Mouse (Mus musculus) midbrain, embryonic 11.5 days (tissue): ENCODE measurements around the gene Emc1. TPM values are rescaled to one million over a fixed set of nuclear protein-coding genes. Genes with fewer than 3 reads are reported as not detected.

Experiments used
- ATAC-seq: fragments of 200-750 bp; cut with Nextera tagmentation; 2 replicates; pipeline ENCODE4 v1.8.0; 2017; ENCODE audit warnings: moderate TSS enrichment, moderate library complexity; ENCODE audit not compliant: low FRiP score
- DNase-seq: peaks from one replicate; pipeline ENCODE4 v3.0.0; 2015; ENCODE audit warnings: low spot score; ENCODE audit errors: missing footprints
- H3K27ac ChIP-seq: fragments of 300-500 bp; sonication (generic); 2 replicates; pipeline ENCODE4 v1.5.1; 2014; ENCODE audit warnings: low read depth, low read length
- H3K27me3 ChIP-seq: fragments of 300-500 bp; sonication (generic); 2 replicates; pipeline ENCODE4 v1.6.1; 2014; ENCODE audit warnings: mild to moderate bottlenecking, low read length, moderate library complexity, mixed read lengths; ENCODE audit not compliant: control insufficient read depth, insufficient read depth
- H3K36me3 ChIP-seq: fragments of 300-500 bp; sonication (generic); 2 replicates; pipeline ENCODE4 v1.6.1; 2014; ENCODE audit warnings: mild to moderate bottlenecking, low read length, moderate library complexity, mixed read lengths; ENCODE audit not compliant: control insufficient read depth, insufficient read depth
- H3K4me1 ChIP-seq: fragments of 300-500 bp; sonication (generic); 2 replicates; pipeline ENCODE4 v1.6.1; 2014; ENCODE audit warnings: low read length; ENCODE audit not compliant: control insufficient read depth, insufficient read depth
- H3K4me2 ChIP-seq: fragments of 300-500 bp; sonication (generic); 2 replicates; pipeline ENCODE4 v1.6.1; 2014; ENCODE audit warnings: mild to moderate bottlenecking, moderate library complexity
- H3K4me3 ChIP-seq: fragments of 300-500 bp; sonication (generic); 2 replicates; pipeline ENCODE4 v1.5.1; 2014; ENCODE audit warnings: low read depth, low read length
- H3K9ac ChIP-seq: fragments of 300-500 bp; sonication (generic); 2 replicates; pipeline ENCODE4 v1.6.1; 2014; ENCODE audit warnings: low read length
- H3K9me3 ChIP-seq: fragments of 300-500 bp; sonication (generic); 2 replicates; pipeline ENCODE4 v1.6.1; 2016; ENCODE audit warnings: low read length; ENCODE audit not compliant: control insufficient read depth
- WGBS: fragments of 180-500 bp; shearing (Covaris S2); extraction: QIAGEN DNeasy Blood & Tissue Kit; methylation state at CpG from one replicate; pipeline ENCODE4 v1.1.7; 2014; 5-methylcytosine and 5-hydroxymethylcytosine counted together
- polyA plus RNA-seq: library from polyadenylated mRNA; unstranded; fragments of >200 nt; fragmentation: Nextera tagmentation; extraction: Ambion mirVana; gene quantifications from 2 replicates; pipeline ENCODE4 v1.2.1, GENCODE M21; 2014

The Emc1 gene
- polyA plus RNA-seq, result 18.1 and 18.8 TPM in 2 replicates

DNA sequence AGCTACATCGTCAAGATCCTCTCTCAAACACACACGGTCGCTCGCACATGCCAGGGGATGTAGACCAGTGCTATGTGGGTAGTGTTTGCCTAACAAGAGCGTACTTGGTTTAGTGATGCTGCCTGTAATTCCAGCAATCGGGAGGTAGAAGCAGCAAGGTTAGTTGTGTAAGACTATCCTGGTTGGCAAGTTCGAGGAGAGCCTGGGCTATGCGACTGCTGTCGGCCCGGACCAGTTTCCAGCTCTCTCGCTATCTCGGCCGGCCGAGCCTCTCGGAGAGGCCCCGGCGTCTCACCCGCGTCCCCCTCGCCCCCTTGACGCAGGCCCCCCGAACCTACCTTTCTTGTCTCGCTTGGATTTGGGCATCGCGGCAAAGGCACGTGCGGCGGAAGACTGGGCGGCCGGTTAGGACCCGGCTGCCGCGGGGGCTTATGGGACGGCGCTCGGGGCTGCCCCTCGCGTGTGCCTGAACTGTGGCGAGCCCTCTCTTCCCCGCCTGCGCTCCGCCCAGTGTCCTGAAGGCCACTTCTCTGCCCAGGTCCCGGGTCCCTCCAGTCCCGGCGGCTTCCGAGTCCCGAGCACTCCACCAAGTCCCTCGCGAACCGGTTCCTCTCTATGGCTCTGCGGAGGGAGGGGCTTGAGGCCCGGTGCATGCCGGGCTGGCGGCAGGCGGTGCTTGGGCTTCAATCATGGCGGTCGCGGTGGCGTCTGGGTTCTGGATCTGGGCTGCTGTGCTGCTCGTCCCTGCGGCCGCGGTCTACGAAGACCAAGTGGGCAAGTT lies at the start of gene Emc1, which contains the start of the genes Mrto4 and Ubr4:
TSS of gene Emc1 (plus strand) at position 657 of the 781 bp plus-strand sequence.
TSS of gene Mrto4 (minus strand) at position 646 of the 781 bp plus-strand sequence.
TSS of gene Ubr4 (plus strand) at position 679 of the 781 bp plus-strand sequence.
- WGBS, result under 1% methylated on average over 64 of the region's 64 CpGs
- Histone ChIP-seq H3K27ac (peak within 1 kb of the TSS; percentile 96), H3K36me3 (peaks cover 16% of the 10 kb centered on the region), H3K9ac (peak within 1 kb of the TSS; percentile 96), H3K9me3 (no peaks in the 10 kb centered on the region), H3K27me3 (no peaks in the 10 kb centered on the region), H3K4me2 (peak within 1 kb of the TSS; percentile 99), H3K4me3 (peak within 1 kb of the TSS; percentile 82), H3K4me1 (peaks cover 17% of the 10 kb centered on the region)
- ATAC-seq (peak; percentile 95), DNase-seq (peak; percentile 98)

DNA sequence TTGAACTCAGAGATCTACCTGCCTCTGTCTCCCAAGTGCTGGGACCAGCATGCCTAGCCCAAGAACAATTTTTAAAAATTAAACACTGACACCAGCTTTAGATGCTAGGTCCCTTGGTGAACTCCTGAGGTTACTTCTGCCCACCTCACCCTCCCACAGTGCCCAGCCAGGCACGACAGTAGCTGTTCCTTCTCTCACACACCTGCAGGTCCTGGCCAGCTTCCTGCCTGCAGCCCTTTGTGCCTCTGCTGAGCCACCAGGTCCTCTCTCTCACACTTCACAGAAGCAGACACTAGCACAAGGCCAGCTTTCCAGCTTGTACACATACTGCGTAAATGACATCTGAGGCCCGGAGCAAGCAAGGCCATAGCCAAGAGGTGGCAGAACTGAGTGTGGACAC lies 46.9 kb upstream of the Emc1 start:
- Histone ChIP-seq H3K9ac (no peak overlapping the region), H3K4me1 (peaks cover 5% of the 10 kb centered on the region; the same call in 1 of the 2 replicates), H3K27ac (no peak overlapping the region), H3K36me3 (no peaks in the 10 kb centered on the region), H3K27me3 (no peaks in the 10 kb centered on the region; the same call in 1 of the 2 replicates), H3K4me3 (no peak overlapping the region), H3K4me2 (no peak overlapping the region), H3K9me3 (no peaks in the 10 kb centered on the region)
- 91% methylated on average over 3 of the region's 3 CpGs for WGBS
- no peak for ATAC-seq
- no peak for DNase-seq

DNA sequence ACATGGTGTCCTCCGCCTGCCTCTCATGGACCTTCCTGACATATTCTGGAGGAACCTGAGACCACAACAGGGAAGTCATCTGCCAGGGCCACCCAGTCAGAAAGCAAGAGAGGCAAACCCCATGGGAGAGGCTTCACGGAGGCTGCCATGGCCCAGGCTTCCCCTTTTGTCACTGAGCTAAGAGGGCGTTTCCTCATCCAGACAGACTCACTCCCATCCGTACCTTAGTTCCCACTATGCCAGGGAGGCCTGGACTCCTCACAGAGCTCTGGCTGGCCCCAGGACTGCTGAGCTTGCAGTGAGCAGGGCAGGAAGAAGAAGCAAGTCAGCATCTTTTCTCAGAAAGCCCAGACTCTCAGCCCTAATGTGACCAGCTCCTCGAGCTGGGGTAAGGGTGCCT lies 44.5 kb upstream of the Emc1 start:
- no peak overlapping the region for H3K27ac ChIP-seq
- no peaks in the 10 kb centered on the region for H3K36me3 ChIP-seq
- ATAC-seq, result no peak
- H3K27me3 ChIP-seq, result no peaks in the 10 kb centered on the region; the same call in 1 of the 2 replicates
- no peak for DNase-seq
- H3K4me2 ChIP-seq, result no peak overlapping the region
- no peaks in the 10 kb centered on the region for H3K9me3 ChIP-seq
- H3K4me1 ChIP-seq, result peaks cover 13% of the 10 kb centered on the region
- 86% methylated on average over 5 of the region's 5 CpGs for WGBS
- H3K4me3 ChIP-seq, result no peak overlapping the region
- no peak overlapping the region for H3K9ac ChIP-seq

- no peaks in the 10 kb centered on the region; the same call in 1 of the 2 replicates for H3K27me3 ChIP-seq
- peak overlapping the region; percentile 69 for H3K4me3 ChIP-seq
- H3K27ac ChIP-seq, result no peak overlapping the region
- peaks cover 4% of the 10 kb centered on the region for H3K36me3 ChIP-seq
- H3K9ac ChIP-seq, result peak overlapping the region; percentile 88
- peaks cover 13% of the 10 kb centered on the region for H3K4me1 ChIP-seq
- peak overlapping the region; percentile 86 for H3K4me2 ChIP-seq
- no peaks in the 10 kb centered on the region for H3K9me3 ChIP-seq
- ATAC-seq, result no peak
- DNase-seq, result no peak
- WGBS, result 23% methylated on average over 6 of the region's 6 CpGs
Observed at GRCm38 (mm10) chr4:139309651-139310050, 42.7 kb upstream of the Emc1 start.

- Histone ChIP-seq H3K27ac (peak within 1 kb of the TSS; percentile 25; the same call in 1 of the 2 replicates), H3K4me1 (peaks cover 13% of the 10 kb centered on the region), H3K36me3 (peaks cover 4% of the 10 kb centered on the region), H3K27me3 (no peaks in the 10 kb centered on the region; the same call in 1 of the 2 replicates), H3K9ac (peak within 1 kb of the TSS; percentile 88), H3K4me2 (peak within 1 kb of the TSS; percentile 86), H3K9me3 (no peaks in the 10 kb centered on the region), H3K4me3 (peak within 1 kb of the TSS; percentile 69)
- DNase-seq, result peak; percentile 100
- WGBS, result under 1% methylated on average over 61 of the region's 63 CpGs
- ATAC-seq, result peak; percentile 92
Observed at GRCm38 (mm10) chr4:139310171-139310898, 42.1 kb upstream of the Emc1 start, which contains the start of the genes Pqlc2 and Akr7a5. TSS of gene Pqlc2 (minus strand) at chr4:139310708. TSS of gene Akr7a5 (plus strand) at chr4:139310744.

GRCm38 (mm10) chr4:139310899-139311701 lies 41.3 kb upstream of the Emc1 start:
- Histone ChIP-seq H3K4me2 (peak overlapping the region; percentile 86), H3K4me1 (peaks cover 13% of the 10 kb centered on the region), H3K36me3 (peaks cover 6% of the 10 kb centered on the region), H3K9ac (peak overlapping the region; percentile 88), H3K27ac (peak overlapping the region; percentile 25; the same call in 1 of the 2 replicates), H3K4me3 (peak overlapping the region; percentile 69), H3K9me3 (no peaks in the 10 kb centered on the region), H3K27me3 (no peaks in the 10 kb centered on the region; the same call in 1 of the 2 replicates)
- ATAC-seq (peak; percentile 82; the same call in 1 of the 2 replicates), DNase-seq (peak; percentile 86)
- WGBS, result under 1% methylated on average over 53 of the region's 53 CpGs

DNA sequence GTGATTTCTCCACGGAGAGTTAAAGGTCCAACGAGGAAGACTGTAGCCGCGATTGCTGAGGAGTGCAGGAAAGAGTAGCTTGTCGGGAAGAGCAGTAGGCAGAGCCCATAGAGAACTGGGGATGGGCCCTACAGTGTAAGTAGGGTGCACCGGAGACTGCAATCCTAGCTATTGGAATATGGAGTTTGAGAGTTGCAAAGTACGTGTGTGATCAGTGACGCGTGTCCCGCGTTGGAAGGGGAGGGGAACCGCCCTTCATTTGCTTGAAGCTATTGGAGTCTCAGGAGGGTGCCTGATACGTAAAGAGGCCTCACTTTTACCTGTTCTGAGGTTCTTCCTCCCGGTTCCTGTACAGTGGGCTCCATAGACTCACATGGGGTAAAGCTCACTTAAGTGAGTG lies 40.7 kb upstream of the Emc1 start:
- ATAC-seq (no peak), DNase-seq (no peak)
- H3K27me3 ChIP-seq, result no peaks in the 10 kb centered on the region; the same call in 1 of the 2 replicates
- peak overlapping the region; percentile 86 for H3K4me2 ChIP-seq
- H3K4me1 ChIP-seq, result peaks cover 13% of the 10 kb centered on the region
- H3K4me3 ChIP-seq, result peak overlapping the region; percentile 69
- H3K27ac ChIP-seq, result no peak overlapping the region
- 23% methylated on average over 14 of the region's 14 CpGs for WGBS
- H3K36me3 ChIP-seq, result peaks cover 6% of the 10 kb centered on the region
- no peaks in the 10 kb centered on the region for H3K9me3 ChIP-seq
- H3K9ac ChIP-seq, result peak overlapping the region; percentile 88

GRCm38 (mm10) chr4:139312632-139313031 lies 39.8 kb upstream of the Emc1 start:
- Histone ChIP-seq H3K9me3 (no peaks in the 10 kb centered on the region), H3K36me3 (peaks cover 6% of the 10 kb centered on the region), H3K9ac (no peak overlapping the region), H3K4me1 (peaks cover 13% of the 10 kb centered on the region), H3K4me2 (no peak overlapping the region), H3K27me3 (no peaks in the 10 kb centered on the region; the same call in 1 of the 2 replicates), H3K27ac (no peak overlapping the region), H3K4me3 (no peak overlapping the region)
- 55% methylated on average over 4 of the region's 4 CpGs for WGBS
- ATAC-seq (no peak), DNase-seq (no peak)
